Mouse (Mus musculus): ENCODE results near the gene Thoc5.

Gene Thoc5

GRCm38 (mm10) chr11:4916068-4916467 lies 20.9 kb downstream of the Thoc5 start:
- DNase-seq = peak; percentile 75

GRCm38 (mm10) chr11:4921281-4921680 lies 26.2 kb downstream of the Thoc5 start:
- no peak for DNase-seq

GRCm38 (mm10) chr11:4921751-4922150 lies 26.6 kb downstream of the Thoc5 start:
- DNase-seq = no peak

GRCm38 (mm10) chr11:4927224-4927623 lies 32.1 kb downstream of the Thoc5 start:
- no peak for DNase-seq

GRCm38 (mm10) chr11:4931009-4931601 lies 36.0 kb downstream of the Thoc5 start:
- DNase-seq = peak; percentile 82

- DNase-seq = peak; percentile 20
Observed at GRCm38 (mm10) chr11:4936243-4936642, 41.1 kb downstream of the Thoc5 start.

GRCm38 (mm10) chr11:4946530-4946929 lies 51.4 kb downstream of the Thoc5 start:
- no peak for DNase-seq

GRCm38 (mm10) chr11:4946947-4947812 lies 52.1 kb downstream of the Thoc5 start:
- peak; percentile 22 for DNase-seq

- DNase-seq = no peak
Observed at GRCm38 (mm10) chr11:4947813-4948174, 52.7 kb downstream of the Thoc5 start, which contains the start of gene Nefh. TSS of gene Nefh (minus strand) at chr11:4948064.

- no peak for DNase-seq
Observed at GRCm38 (mm10) chr11:4948792-4949191, 53.7 kb downstream of the Thoc5 start.

GRCm38 (mm10) chr11:4949256-4950044 lies 54.3 kb downstream of the Thoc5 start:
- peak; percentile 43 for DNase-seq

- DNase-seq = no peak
Observed at GRCm38 (mm10) chr11:4953401-4953800, 58.3 kb downstream of the Thoc5 start.

- no peak for DNase-seq
Observed at GRCm38 (mm10) chr11:4953918-4954317, 58.8 kb downstream of the Thoc5 start.

- no peak for DNase-seq
Observed at GRCm38 (mm10) chr11:4963099-4963808, 68.1 kb downstream of the Thoc5 start.

GRCm38 (mm10) chr11:4966325-4966724 lies 71.2 kb downstream of the Thoc5 start:
- no peak for DNase-seq

GRCm38 (mm10) chr11:4966888-4967287 lies 71.8 kb downstream of the Thoc5 start:
- DNase-seq = no peak

GRCm38 (mm10) chr11:4967549-4967948 lies 72.4 kb downstream of the Thoc5 start:
- DNase-seq = no peak

GRCm38 (mm10) chr11:4968376-4968775 lies 73.3 kb downstream of the Thoc5 start:
- no peak for DNase-seq

- peak; percentile 74 for DNase-seq
Observed at GRCm38 (mm10) chr11:4972967-4973870, 78.1 kb downstream of the Thoc5 start.

- DNase-seq = no peak
Observed at GRCm38 (mm10) chr11:4973871-4974256, 78.7 kb downstream of the Thoc5 start.

GRCm38 (mm10) chr11:4974376-4975122 lies 79.4 kb downstream of the Thoc5 start:
- DNase-seq = peak; percentile 64

Data from kidney, adult 9 months (tissue).